Mouse (Mus musculus): ENCODE results near the gene Atad1. TPM values are rescaled to one million over a fixed set of nuclear protein-coding genes. Genes with fewer than 3 reads are reported as not detected.

The Atad1 gene
- polyA plus RNA-seq, 1 experiment = 10.4 TPM

GRCm38 (mm10) chr19:32757831-32758792 is 18.5 kb upstream of the Atad1 start:
- peaks cover 57% of the 10 kb centered on the region for H3K79me2 ChIP-seq (ENCODE audit: control insufficient read depth, insufficient read depth)
- peaks cover 49% of the 10 kb centered on the region for H3K79me3 ChIP-seq (ENCODE audit: low read depth)
- no peaks in the 10 kb centered on the region for H3K27me3 ChIP-seq (ENCODE audit: control insufficient read depth, insufficient read depth, insufficient read length)
- H3ac ChIP-seq (ENCODE audit: control insufficient read depth, insufficient read length, low read depth) = peak overlapping the region; percentile 42
- no peak for TF ChIP-seq MYOG (IDR thresholded peaks at IDR 0.05; ENCODE audit: control insufficient read depth, extremely low read depth, insufficient read length)
- TF ChIP-seq CEBPB (IDR thresholded peaks at IDR 0.05; ENCODE audit: low read depth) = no peak
- TF ChIP-seq USF1 (IDR thresholded peaks at IDR 0.05; ENCODE audit: low read depth) = no peak
- H3K4me3 ChIP-seq (ENCODE audit: insufficient read depth, poor library complexity, severe bottlenecking) = peak overlapping the region; percentile 74
- H3K36me3 ChIP-seq (ENCODE audit: control insufficient read depth, insufficient read depth) = peaks cover 15% of the 10 kb centered on the region

GRCm38 (mm10) chr19:32756900-32757725 is 17.5 kb upstream of the Atad1 start, which contains the start of gene Pten:
Pten (plus strand) TSS chr19:32757497.
- TF ChIP-seq CEBPB (IDR thresholded peaks at IDR 0.05; ENCODE audit: low read depth) (no peak), MYOD1 (IDR thresholded peaks at IDR 0.05; ENCODE audit: control insufficient read depth, insufficient read length, low read depth) (no peak), MAX (IDR thresholded peaks at IDR 0.05) (no peak), MYOG (IDR thresholded peaks at IDR 0.05; ENCODE audit: control insufficient read depth, extremely low read depth, insufficient read length) (no peak), USF1 (IDR thresholded peaks at IDR 0.05; ENCODE audit: low read depth) (no peak)
- peaks cover 39% of the 10 kb centered on the region for H3K79me3 ChIP-seq (ENCODE audit: low read depth)
- H3ac ChIP-seq (ENCODE audit: control insufficient read depth, insufficient read length, low read depth) = peak within 1 kb of the TSS; percentile 66
- peaks cover 47% of the 10 kb centered on the region for H3K79me2 ChIP-seq (ENCODE audit: control insufficient read depth, insufficient read depth)
- no peaks in the 10 kb centered on the region for H3K27me3 ChIP-seq (ENCODE audit: control insufficient read depth, insufficient read depth, insufficient read length)
- H3K36me3 ChIP-seq (ENCODE audit: control insufficient read depth, insufficient read depth) = peaks cover 5% of the 10 kb centered on the region
- peak within 1 kb of the TSS; percentile 74 for H3K4me3 ChIP-seq (ENCODE audit: insufficient read depth, poor library complexity, severe bottlenecking)

GRCm38 (mm10) chr19:32756636-32756899 is 17.0 kb upstream of the Atad1 start:
- H3K79me3 ChIP-seq (ENCODE audit: low read depth) = peaks cover 36% of the 10 kb centered on the region

GRCm38 (mm10) chr19:32755792-32756635 is 16.4 kb upstream of the Atad1 start:
- TF ChIP-seq CTCF (IDR thresholded peaks at IDR 0.05; ENCODE audit: control insufficient read depth, insufficient read depth, insufficient read length) = peak; percentile 30
- no peak for TF ChIP-seq MYOD1 (IDR thresholded peaks at IDR 0.05; ENCODE audit: control insufficient read depth, insufficient read length, low read depth)
- no peak for TF ChIP-seq FOSL1 (IDR thresholded peaks at IDR 0.05; ENCODE audit: insufficient read depth, low read length, poor library complexity, severe bottlenecking)
- peak; percentile 68 for TF ChIP-seq CEBPB (IDR thresholded peaks at IDR 0.05; ENCODE audit: low read depth)
- TF ChIP-seq MAX (IDR thresholded peaks at IDR 0.05) = peak; percentile 66
- TF ChIP-seq MYOG (IDR thresholded peaks at IDR 0.05; ENCODE audit: control insufficient read depth, extremely low read depth, insufficient read length) = no peak
- TF ChIP-seq USF1 (IDR thresholded peaks at IDR 0.05; ENCODE audit: low read depth) = peak; percentile 97
- Histone ChIP-seq H3K79me2 (ENCODE audit: control insufficient read depth, insufficient read depth) (peaks cover 36% of the 10 kb centered on the region), H3K36me3 (ENCODE audit: control insufficient read depth, insufficient read depth) (peaks cover under 1% of the 10 kb centered on the region), H3K27me3 (ENCODE audit: control insufficient read depth, insufficient read depth, insufficient read length) (no peaks in the 10 kb centered on the region), H3K79me3 (ENCODE audit: low read depth) (peaks cover 30% of the 10 kb centered on the region), H3ac (ENCODE audit: control insufficient read depth, insufficient read length, low read depth) (peak overlapping the region; percentile 66), H3K4me3 (ENCODE audit: insufficient read depth, poor library complexity, severe bottlenecking) (peak overlapping the region; percentile 53)

More at GRCm38 (mm10) chr19:32756636-32756899, 17.0 kb upstream of the Atad1 start:
- no peak for TF ChIP-seq CEBPB (IDR thresholded peaks at IDR 0.05; ENCODE audit: low read depth)
- TF ChIP-seq USF1 (IDR thresholded peaks at IDR 0.05; ENCODE audit: low read depth) = no peak
- TF ChIP-seq MYOG (IDR thresholded peaks at IDR 0.05; ENCODE audit: control insufficient read depth, extremely low read depth, insufficient read length) = no peak
- no peak for TF ChIP-seq FOSL1 (IDR thresholded peaks at IDR 0.05; ENCODE audit: insufficient read depth, low read length, poor library complexity, severe bottlenecking)
- no peak for TF ChIP-seq MYOD1 (IDR thresholded peaks at IDR 0.05; ENCODE audit: control insufficient read depth, insufficient read length, low read depth)
- TF ChIP-seq MAX (IDR thresholded peaks at IDR 0.05) = no peak
- TF ChIP-seq CTCF (IDR thresholded peaks at IDR 0.05; ENCODE audit: control insufficient read depth, insufficient read depth, insufficient read length) = no peak
- Histone ChIP-seq H3ac (ENCODE audit: control insufficient read depth, insufficient read length, low read depth) (peak overlapping the region; percentile 66), H3K4me3 (ENCODE audit: insufficient read depth, poor library complexity, severe bottlenecking) (peak overlapping the region; percentile 53), H3K27me3 (ENCODE audit: control insufficient read depth, insufficient read depth, insufficient read length) (no peaks in the 10 kb centered on the region), H3K79me2 (ENCODE audit: control insufficient read depth, insufficient read depth) (peaks cover 41% of the 10 kb centered on the region), H3K36me3 (ENCODE audit: control insufficient read depth, insufficient read depth) (peaks cover 5% of the 10 kb centered on the region)

GRCm38 (mm10) chr19:32755104-32755791 is 15.7 kb upstream of the Atad1 start:
- Histone ChIP-seq H3K36me3 (ENCODE audit: control insufficient read depth, insufficient read depth) (no peaks in the 10 kb centered on the region), H3K79me3 (ENCODE audit: low read depth) (peaks cover 23% of the 10 kb centered on the region), H3K79me2 (ENCODE audit: control insufficient read depth, insufficient read depth) (peaks cover 28% of the 10 kb centered on the region), H3K4me3 (ENCODE audit: insufficient read depth, poor library complexity, severe bottlenecking) (peak overlapping the region; percentile 53), H3ac (ENCODE audit: control insufficient read depth, insufficient read length, low read depth) (peak overlapping the region; percentile 58), H3K27me3 (ENCODE audit: control insufficient read depth, insufficient read depth, insufficient read length) (no peaks in the 10 kb centered on the region)
- TF ChIP-seq CTCF (IDR thresholded peaks at IDR 0.05; ENCODE audit: control insufficient read depth, insufficient read depth, insufficient read length) (no peak), FOSL1 (IDR thresholded peaks at IDR 0.05; ENCODE audit: insufficient read depth, low read length, poor library complexity, severe bottlenecking) (no peak), MYOD1 (IDR thresholded peaks at IDR 0.05; ENCODE audit: control insufficient read depth, insufficient read length, low read depth) (no peak), CEBPB (IDR thresholded peaks at IDR 0.05; ENCODE audit: low read depth) (no peak), USF1 (IDR thresholded peaks at IDR 0.05; ENCODE audit: low read depth) (no peak), MAX (IDR thresholded peaks at IDR 0.05) (no peak), MYOG (IDR thresholded peaks at IDR 0.05; ENCODE audit: control insufficient read depth, extremely low read depth, insufficient read length) (no peak)

All from C2C12 (cell line).